Comparison of ENCODE assay signal across 20 mouse cellular contexts in genomic region chr12:5411761-5412537, GRCm38 (mm10). TPM values are rescaled to one million over a fixed set of nuclear protein-coding genes. Genes with fewer than 3 reads are reported as not detected.
DNase-seq lines count a peak whose midpoint lies in the region; ATAC-seq lines count a peak whose summit lies in the region.
"Had no signal": no experiment of that assay in that cellular context is flagged by ENCODE, and none has a peak within 500 bp of the region (broad histone marks: within the 10 kb centered on the region; RNA-seq: fewer than 3 reads in every experiment).

No protein-coding gene starts in this region.

- no peaks in the 10 kb centered on the region for H3K27me3 ChIP-seq in kidney, embryonic 16.5 days (ENCODE audit: insufficient read depth, low read length)
- H3K27me3 ChIP-seq in limb, embryonic 10.5 days (ENCODE audit: low read depth, poor library complexity, severe bottlenecking), result no peaks in the 10 kb centered on the region
- H3K27me3 ChIP-seq: limb, embryonic 12.5 days; neural tube, embryonic 15.5 days; stomach, embryonic 15.5 days had no signal

- DNase-seq in embryo, embryonic 10.5 days (ENCODE audit: low spot score), result peak; percentile 19
- no peak for DNase-seq in embryo, embryonic 10 days (ENCODE audit: low spot score)
- DNase-seq in kidney, adult 18-20 months, result peak; percentile 34
- peak; percentile 31 for DNase-seq in layer of hippocampus, adult 9-11 months
- no peak for DNase-seq in layer of hippocampus, postnatal 14 days (ENCODE audit: low spot score in 2 of 2)
- DNase-seq in limb, embryonic 10.5 days (ENCODE audit: low spot score), result no peak
- DNase-seq: adrenal gland, postnatal 10 days; gastrocnemius, postnatal 25 days; lung, adult 2 months; lung, postnatal 4 days; right cerebral cortex, postnatal 25 days; thymus, postnatal 25 days had no signal

- H3K9me3 ChIP-seq in kidney, embryonic 16.5 days (ENCODE audit: low read length), result no peaks in the 10 kb centered on the region
- H3K9me3 ChIP-seq in limb, embryonic 10.5 days (replicated peaks), result no peaks in the 10 kb centered on the region
- H3K9me3 ChIP-seq: limb, embryonic 12.5 days; liver, embryonic 12.5 days; neural tube, embryonic 15.5 days; stomach, embryonic 15.5 days had no signal

- H3K4me3 ChIP-seq in kidney, embryonic 16.5 days (ENCODE audit: low read length), result no peak overlapping the region
- no peak overlapping the region for H3K4me3 ChIP-seq in limb, embryonic 10.5 days
- H3K4me3 ChIP-seq: limb, embryonic 12.5 days; liver, embryonic 12.5 days; neural tube, embryonic 15.5 days; stomach, embryonic 15.5 days had no signal

- H3K4me2 ChIP-seq in kidney, embryonic 16.5 days (replicated peaks; ENCODE audit: low read depth, low read length), result no peak overlapping the region
- H3K4me2 ChIP-seq: liver, embryonic 12.5 days; neural tube, embryonic 15.5 days; stomach, embryonic 15.5 days had no signal

- no peak overlapping the region for H3K9ac ChIP-seq in kidney, embryonic 16.5 days (replicated peaks; ENCODE audit: low read length)
- H3K9ac ChIP-seq: limb, embryonic 12.5 days; liver, embryonic 12.5 days; neural tube, embryonic 15.5 days; stomach, embryonic 15.5 days had no signal

- H3K4me1 ChIP-seq in kidney, embryonic 16.5 days (ENCODE audit: insufficient read depth, low read length), result peaks cover 7% of the 10 kb centered on the region
- peaks cover 16% of the 10 kb centered on the region for H3K4me1 ChIP-seq in limb, embryonic 10.5 days
- H3K4me1 ChIP-seq: liver, embryonic 12.5 days; stomach, embryonic 15.5 days had no signal

- no peak overlapping the region for H3K27ac ChIP-seq in kidney, embryonic 16.5 days (ENCODE audit: low read length)
- peak overlapping the region; percentile 71; the same call in 1 of the 2 replicates for H3K27ac ChIP-seq in limb, embryonic 10.5 days
- H3K27ac ChIP-seq: limb, embryonic 12.5 days; liver, embryonic 12.5 days; neural tube, embryonic 15.5 days; stomach, embryonic 15.5 days had no signal

- 65% methylated on average over 13 of the region's 13 CpGs for WGBS in kidney, embryonic 16.5 days
- 74% methylated on average over 13 of the region's 13 CpGs for WGBS in limb, embryonic 10.5 days

- ATAC-seq in kidney, embryonic 16.5 days (ENCODE audit: low FRiP score, low TSS enrichment), result no peak
- ATAC-seq: activated CD4-positive, CD25-positive, alpha-beta regulatory T cell, adult 4 months; CD4-positive, CD25-positive, alpha-beta regulatory T cell, adult 4 months; liver, embryonic 12.5 days had no signal

- no peaks in the 10 kb centered on the region for H3K36me3 ChIP-seq in kidney, embryonic 16.5 days (ENCODE audit: insufficient read depth, low read length)
- H3K36me3 ChIP-seq in limb, embryonic 10.5 days, result no peaks in the 10 kb centered on the region
- H3K36me3 ChIP-seq: G1E; limb, embryonic 12.5 days; liver, embryonic 12.5 days; neural tube, embryonic 15.5 days; stomach, embryonic 15.5 days had no signal

RNA-seq across cellular contexts. Expression of gene Klhl29, which starts 36.5 kb away (rescaled TPM):
- 0.31 and 0.51 TPM in 2 replicates for polyA plus RNA-seq in kidney, embryonic 16.5 days (2015; fragmentation: Nextera tagmentation; extraction: Ambion mirVana)
- 10 to 100 TPM; 32.5 to 35.4 TPM for total RNA-seq in layer of hippocampus, postnatal 14 days (2021)
- polyA plus RNA-seq in limb, embryonic 10.5 days (2016; fragmentation: Nextera tagmentation; extraction: Ambion mirVana), result 1.0 and 1.4 TPM in 2 replicates
- polyA plus RNA-seq: G1E had no signal

Comparison
In these comparisons a context has a peak if more than half of its experiments do, and no peak if none do; other contexts are left out.
1. DNase-seq: peak in embryo, embryonic 10.5 days (single experiment), kidney, adult 18-20 months (single experiment) and layer of hippocampus, adult 9-11 months (single experiment); none in embryo, embryonic 10 days (single experiment), layer of hippocampus, postnatal 14 days (0 of 2) and limb, embryonic 10.5 days (single experiment).